Mouse (Mus musculus) liver, embryonic 14.5 days (tissue): ENCODE measurements around the gene Rspo1.

Experiments
- CTCF ChIP-seq: IDR thresholded peaks from 2 replicates; pipeline ENCODE4 v1.5.1; 2016; ENCODE audit warnings: antibody characterized with exemption, low read depth, control low read depth
- EP300 ChIP-seq: IDR thresholded peaks from 2 replicates; pipeline ENCODE4 v1.6.1; 2016; ENCODE audit warnings: antibody characterized with exemption, low read depth

GRCm38 (mm10) chr4:124962576-124962975 is 23.7 kb upstream of the Rspo1 start:
- TF ChIP-seq CTCF (no peak), EP300 (no peak)
